Mouse (Mus musculus) erythroblast, embryonic 14.5 days (primary cell): ENCODE measurements around the gene Rab36.

ENCODE experiments used
- GATA1 ChIP-seq: IDR thresholded peaks from 2 replicates; pipeline ENCODE4 v1.6.1; 2012; ENCODE audit warnings: low read length, inconsistent platforms, mixed read lengths
- TAL1 ChIP-seq: IDR thresholded peaks from 3 replicates; pipeline ENCODE4 v1.6.1; 2012; ENCODE audit warnings: low read length, inconsistent platforms, mixed read lengths

DNA sequence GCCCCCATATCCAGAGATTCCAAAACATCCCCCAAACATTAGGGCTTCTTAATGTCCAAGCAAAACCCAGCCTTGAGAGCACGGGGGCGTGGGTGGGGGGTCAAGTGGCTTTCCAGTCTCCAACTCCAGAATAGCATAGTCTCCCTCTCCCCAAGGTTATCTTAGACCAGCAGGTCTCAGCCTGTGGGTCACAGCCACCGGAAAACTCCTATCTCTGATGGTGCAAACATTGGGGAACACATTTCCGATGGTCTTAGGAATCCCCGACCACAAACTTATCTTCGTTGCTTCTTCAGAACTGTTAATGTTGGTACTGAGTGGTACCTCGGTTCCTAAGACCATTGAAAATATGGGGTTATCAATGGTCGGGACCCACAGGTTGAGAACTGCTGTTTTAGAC lies 8.1 kb upstream of the Rab36 start:
- TF ChIP-seq GATA1, result no peak
- no peak for TF ChIP-seq TAL1
